Mouse (Mus musculus): Measurements from ENCODE around the gene Hjurp. TPM values are rescaled to one million over a fixed set of nuclear protein-coding genes. Genes with fewer than 3 reads are reported as not detected.
A peak's percentile ranks its signal among the peaks of the same experiment; 100 is the strongest.

Gene Hjurp
- total and polyA plus RNA-seq, 2 experiments = 32.8 to 90.1 TPM

GRCm38 (mm10) chr1:88220336-88220735, 57.1 kb downstream of the Hjurp start:
- Histone ChIP-seq H3K4me1 (ENCODE audit: control insufficient read depth, insufficient read depth, low read length) (peaks cover 2% of the 10 kb centered on the region; the same call in 1 of the 2 replicates), H3K27ac (replicated peaks; ENCODE audit: insufficient read depth, low read depth, low read length) (no peak overlapping the region), H3K27me3 (ENCODE audit: control insufficient read depth, insufficient read depth, low read length) (no peaks in the 10 kb centered on the region), H3K36me3 (ENCODE audit: control insufficient read depth, insufficient read depth, low read length) (peaks cover 22% of the 10 kb centered on the region), H3K9ac (ENCODE audit: low read depth, low read length) (no peak overlapping the region), H3K79me2 (ENCODE audit: control insufficient read depth, insufficient read depth, low read length) (no peaks in the 10 kb centered on the region), H3K4me3 (ENCODE audit: insufficient read depth, low read depth, low read length) (no peak overlapping the region)
- TF ChIP-seq CTCF (IDR thresholded peaks at IDR 0.05; ENCODE audit: low read depth, low read length) = no peak
- TF ChIP-seq POLR2A (IDR thresholded peaks at IDR 0.05; ENCODE audit: extremely low read depth, insufficient read depth, low read length) = no peak
- DNase-seq (ENCODE audit: extremely low read depth, low read depth, low spot score) = peak; percentile 53

GRCm38 (mm10) chr1:88219054-88219453, 58.4 kb downstream of the Hjurp start:
- no peak for TF ChIP-seq CTCF (IDR thresholded peaks at IDR 0.05; ENCODE audit: low read depth, low read length)
- Histone ChIP-seq H3K36me3 (ENCODE audit: control insufficient read depth, insufficient read depth, low read length) (peaks cover 27% of the 10 kb centered on the region), H3K79me2 (ENCODE audit: control insufficient read depth, insufficient read depth, low read length) (peaks cover 8% of the 10 kb centered on the region), H3K9ac (ENCODE audit: low read depth, low read length) (no peak overlapping the region), H3K4me3 (ENCODE audit: insufficient read depth, low read depth, low read length) (no peak overlapping the region), H3K27me3 (ENCODE audit: control insufficient read depth, insufficient read depth, low read length) (no peaks in the 10 kb centered on the region), H3K4me1 (ENCODE audit: control insufficient read depth, insufficient read depth, low read length) (peaks cover 8% of the 10 kb centered on the region), H3K27ac (replicated peaks; ENCODE audit: insufficient read depth, low read depth, low read length) (no peak overlapping the region)
- 16% methylated on average over 1 of the region's 1 CpGs for WGBS
- peak; percentile 70 for DNase-seq (ENCODE audit: extremely low read depth, low read depth, low spot score)

GRCm38 (mm10) chr1:88218591-88218990, 58.8 kb downstream of the Hjurp start:
- peaks cover 9% of the 10 kb centered on the region for H3K79me2 ChIP-seq (ENCODE audit: control insufficient read depth, insufficient read depth, low read length)

GRCm38 (mm10) chr1:88218051-88218450, 59.4 kb downstream of the Hjurp start:
- no peak for DNase-seq (ENCODE audit: extremely low read depth, low read depth, low spot score)
- Histone ChIP-seq H3K27ac (replicated peaks; ENCODE audit: insufficient read depth, low read depth, low read length) (no peak overlapping the region), H3K79me2 (ENCODE audit: control insufficient read depth, insufficient read depth, low read length) (peaks cover 9% of the 10 kb centered on the region), H3K36me3 (ENCODE audit: control insufficient read depth, insufficient read depth, low read length) (peaks cover 27% of the 10 kb centered on the region), H3K27me3 (ENCODE audit: control insufficient read depth, insufficient read depth, low read length) (no peaks in the 10 kb centered on the region), H3K9ac (ENCODE audit: low read depth, low read length) (no peak overlapping the region), H3K4me3 (ENCODE audit: insufficient read depth, low read depth, low read length) (no peak overlapping the region), H3K4me1 (ENCODE audit: control insufficient read depth, insufficient read depth, low read length) (peaks cover 8% of the 10 kb centered on the region)
- 77% methylated on average over 9 of the region's 9 CpGs for WGBS
- no peak for TF ChIP-seq CTCF (IDR thresholded peaks at IDR 0.05; ENCODE audit: low read depth, low read length)
- no peak for TF ChIP-seq POLR2A (IDR thresholded peaks at IDR 0.05; ENCODE audit: extremely low read depth, insufficient read depth, low read length)

More at GRCm38 (mm10) chr1:88218591-88218990, 58.8 kb downstream of the Hjurp start:
- 52% methylated on average over 4 of the region's 4 CpGs for WGBS
- Histone ChIP-seq H3K4me1 (ENCODE audit: control insufficient read depth, insufficient read depth, low read length) (peaks cover 8% of the 10 kb centered on the region), H3K27ac (replicated peaks; ENCODE audit: insufficient read depth, low read depth, low read length) (no peak overlapping the region), H3K36me3 (ENCODE audit: control insufficient read depth, insufficient read depth, low read length) (peaks cover 27% of the 10 kb centered on the region), H3K27me3 (ENCODE audit: control insufficient read depth, insufficient read depth, low read length) (no peaks in the 10 kb centered on the region), H3K4me3 (ENCODE audit: insufficient read depth, low read depth, low read length) (no peak overlapping the region), H3K9ac (ENCODE audit: low read depth, low read length) (no peak overlapping the region)
- DNase-seq (ENCODE audit: extremely low read depth, low read depth, low spot score) = no peak
- TF ChIP-seq POLR2A (IDR thresholded peaks at IDR 0.05; ENCODE audit: extremely low read depth, insufficient read depth, low read length) = no peak
- no peak for TF ChIP-seq CTCF (IDR thresholded peaks at IDR 0.05; ENCODE audit: low read depth, low read length)

- peak; percentile 78 for DNase-seq (ENCODE audit: extremely low read depth, low read depth, low spot score)
- 38% methylated on average over 3 of the region's 3 CpGs for WGBS
These were observed 59.9 kb downstream of the Hjurp start for GRCm38 (mm10) chr1:88217576-88217975.

GRCm38 (mm10) chr1:88217144-88217543, 60.3 kb downstream of the Hjurp start:
- DNase-seq (ENCODE audit: extremely low read depth, low read depth, low spot score) = no peak
- peaks cover 8% of the 10 kb centered on the region for H3K4me1 ChIP-seq (ENCODE audit: control insufficient read depth, insufficient read depth, low read length)
- no peak for TF ChIP-seq CTCF (IDR thresholded peaks at IDR 0.05; ENCODE audit: low read depth, low read length)
- no peak for TF ChIP-seq POLR2A (IDR thresholded peaks at IDR 0.05; ENCODE audit: extremely low read depth, insufficient read depth, low read length)
- H3K36me3 ChIP-seq (ENCODE audit: control insufficient read depth, insufficient read depth, low read length) = peaks cover 27% of the 10 kb centered on the region
- no peak overlapping the region for H3K4me3 ChIP-seq (ENCODE audit: insufficient read depth, low read depth, low read length)
- no peak overlapping the region for H3K9ac ChIP-seq (ENCODE audit: low read depth, low read length)
- 64% methylated on average over 2 of the region's 2 CpGs for WGBS
- peaks cover 14% of the 10 kb centered on the region for H3K79me2 ChIP-seq (ENCODE audit: control insufficient read depth, insufficient read depth, low read length)
- H3K27ac ChIP-seq (replicated peaks; ENCODE audit: insufficient read depth, low read depth, low read length) = no peak overlapping the region
- H3K27me3 ChIP-seq (ENCODE audit: control insufficient read depth, insufficient read depth, low read length) = no peaks in the 10 kb centered on the region

More at GRCm38 (mm10) chr1:88217576-88217975, 59.9 kb downstream of the Hjurp start:
- Histone ChIP-seq H3K9ac (ENCODE audit: low read depth, low read length) (no peak overlapping the region), H3K4me1 (ENCODE audit: control insufficient read depth, insufficient read depth, low read length) (peaks cover 8% of the 10 kb centered on the region), H3K4me3 (ENCODE audit: insufficient read depth, low read depth, low read length) (no peak overlapping the region), H3K36me3 (ENCODE audit: control insufficient read depth, insufficient read depth, low read length) (peaks cover 27% of the 10 kb centered on the region), H3K27ac (replicated peaks; ENCODE audit: insufficient read depth, low read depth, low read length) (no peak overlapping the region), H3K79me2 (ENCODE audit: control insufficient read depth, insufficient read depth, low read length) (peaks cover 9% of the 10 kb centered on the region), H3K27me3 (ENCODE audit: control insufficient read depth, insufficient read depth, low read length) (no peaks in the 10 kb centered on the region)
- no peak for TF ChIP-seq CTCF (IDR thresholded peaks at IDR 0.05; ENCODE audit: low read depth, low read length)
- no peak for TF ChIP-seq POLR2A (IDR thresholded peaks at IDR 0.05; ENCODE audit: extremely low read depth, insufficient read depth, low read length)

All from liver, adult 2 months (tissue).